Mouse (Mus musculus): Measurements from ENCODE around the gene Atp2b2. TPM values are rescaled to one million over a fixed set of nuclear protein-coding genes. Genes with fewer than 3 reads are reported as not detected.

The Atp2b2 gene
- total and polyA plus RNA-seq, 3 experiments = 0.04 TPM; not detected in 2

- H3K36me3 ChIP-seq (ENCODE audit: control insufficient read depth in 1 of 2, insufficient read depth in 2 of 2, low read length in 2 of 2) = no peaks in the 10 kb centered on the region
- TF ChIP-seq CHD2 (IDR thresholded peaks at IDR 0.05; ENCODE audit: low read length) = no peak
- no peak for TF ChIP-seq GABPA (IDR thresholded peaks at IDR 0.05; ENCODE audit: low read depth, low read length)
- H3K9me3 ChIP-seq (replicated peaks; ENCODE audit: insufficient read depth, low read length) = no peaks in the 10 kb centered on the region
- H3K27ac ChIP-seq (ENCODE audit: control insufficient read depth, low read depth, low read length) = no peak overlapping the region
- no peak overlapping the region for H3K9ac ChIP-seq (ENCODE audit: control insufficient read depth, low read depth, low read length, poor library complexity, severe bottlenecking)
- no peak overlapping the region for H3K4me3 ChIP-seq (ENCODE audit: control insufficient read depth in 1 of 2, insufficient read depth in 1 of 2, low read depth in 2 of 2, low read length in 2 of 2)
- no peaks in the 10 kb centered on the region for H3K27me3 ChIP-seq (ENCODE audit: control insufficient read depth in 1 of 2, insufficient read depth in 2 of 2, low read length in 2 of 2)
- DNase-seq (ENCODE audit: low read depth, low spot score) = no peak
- H3K4me1 ChIP-seq (ENCODE audit: control insufficient read depth in 1 of 2, insufficient read depth in 2 of 2, low read length in 2 of 2) = no peaks in the 10 kb centered on the region
- no peaks in the 10 kb centered on the region for H3K79me2 ChIP-seq (ENCODE audit: control insufficient read depth, insufficient read depth, low read length, poor library complexity)
Observed at GRCm38 (mm10) chr6:113896023-113896422, 146.4 kb downstream of the Atp2b2 start.

- Histone ChIP-seq H3K9ac (ENCODE audit: control insufficient read depth, low read depth, low read length, poor library complexity, severe bottlenecking) (no peak overlapping the region), H3K4me1 (ENCODE audit: control insufficient read depth in 1 of 2, insufficient read depth in 2 of 2, low read length in 2 of 2) (no peaks in the 10 kb centered on the region), H3K9me3 (replicated peaks; ENCODE audit: insufficient read depth, low read length) (no peaks in the 10 kb centered on the region), H3K36me3 (ENCODE audit: control insufficient read depth in 1 of 2, insufficient read depth in 2 of 2, low read length in 2 of 2) (no peaks in the 10 kb centered on the region), H3K4me3 (ENCODE audit: control insufficient read depth in 1 of 2, insufficient read depth in 1 of 2, low read depth in 2 of 2, low read length in 2 of 2) (no peak overlapping the region), H3K79me2 (ENCODE audit: control insufficient read depth, insufficient read depth, low read length, poor library complexity) (no peaks in the 10 kb centered on the region), H3K27me3 (ENCODE audit: control insufficient read depth in 1 of 2, insufficient read depth in 2 of 2, low read length in 2 of 2) (no peaks in the 10 kb centered on the region), H3K27ac (ENCODE audit: control insufficient read depth, low read depth, low read length) (no peak overlapping the region)
- no peak for TF ChIP-seq SMC3 (IDR thresholded peaks at IDR 0.05; ENCODE audit: low read depth, low read length)
- TF ChIP-seq UBTF (IDR thresholded peaks at IDR 0.05; ENCODE audit: borderline replicate concordance, insufficient read depth, low read depth, low read length) = no peak
- TF ChIP-seq GATA1 (IDR thresholded peaks at IDR 0.05; ENCODE audit: low read depth, low read length) = no peak
- no peak for TF ChIP-seq HCFC1 (IDR thresholded peaks at IDR 0.05; ENCODE audit: low read depth, low read length)
- TF ChIP-seq JUND (IDR thresholded peaks at IDR 0.05; ENCODE audit: low read depth, low read length) = no peak
- no peak for TF ChIP-seq MAZ (IDR thresholded peaks at IDR 0.05; ENCODE audit: low read depth, low read length)
- no peak for TF ChIP-seq USF2 (IDR thresholded peaks at IDR 0.05; ENCODE audit: borderline replicate concordance in 1 of 2, insufficient read depth in 1 of 2, low read depth in 1 of 2, low read length in 2 of 2)
- TF ChIP-seq CHD1 (IDR thresholded peaks at IDR 0.05; ENCODE audit: low read depth, low read length) = no peak
- TF ChIP-seq EP300 (IDR thresholded peaks at IDR 0.05; ENCODE audit: low read depth in 1 of 2, low read length in 2 of 2) = no peak
- TF ChIP-seq NRF1 (IDR thresholded peaks at IDR 0.05; ENCODE audit: insufficient read depth, low read depth, low read length, poor library complexity, severe bottlenecking) = no peak
- no peak for TF ChIP-seq ZNF384 (IDR thresholded peaks at IDR 0.05; ENCODE audit: low read depth, low read length)
- no peak for TF ChIP-seq KAT2A (conservative IDR thresholded peaks at IDR 0.05; ENCODE audit: low read depth, low read length)
- DNase-seq (ENCODE audit: low read depth, low spot score) = no peak
Observed at GRCm38 (mm10) chr6:113894008-113894407, 148.4 kb downstream of the Atp2b2 start.

- no peaks in the 10 kb centered on the region for H3K79me2 ChIP-seq (ENCODE audit: control insufficient read depth, insufficient read depth, low read length, poor library complexity)
- no peaks in the 10 kb centered on the region for H3K9me3 ChIP-seq (replicated peaks; ENCODE audit: insufficient read depth, low read length)
- H3K27me3 ChIP-seq (ENCODE audit: control insufficient read depth in 1 of 2, insufficient read depth in 2 of 2, low read length in 2 of 2) = no peaks in the 10 kb centered on the region
- no peaks in the 10 kb centered on the region for H3K4me1 ChIP-seq (ENCODE audit: control insufficient read depth in 1 of 2, insufficient read depth in 2 of 2, low read length in 2 of 2)
- no peak for DNase-seq (ENCODE audit: low read depth, low spot score)
- H3K9ac ChIP-seq (ENCODE audit: control insufficient read depth, low read depth, low read length, poor library complexity, severe bottlenecking) = no peak overlapping the region
- H3K36me3 ChIP-seq (ENCODE audit: control insufficient read depth in 1 of 2, insufficient read depth in 2 of 2, low read length in 2 of 2) = no peaks in the 10 kb centered on the region
- no peak overlapping the region for H3K4me3 ChIP-seq (ENCODE audit: control insufficient read depth in 1 of 2, insufficient read depth in 1 of 2, low read depth in 2 of 2, low read length in 2 of 2)
- no peak overlapping the region for H3K27ac ChIP-seq (ENCODE audit: control insufficient read depth, low read depth, low read length)
- TF ChIP-seq MEF2A (IDR thresholded peaks at IDR 0.05; ENCODE audit: extremely low read depth, insufficient replicate concordance, low read depth, low read length, poor library complexity, severe bottlenecking) = no peak
- no peak for TF ChIP-seq ZKSCAN1 (IDR thresholded peaks at IDR 0.05; ENCODE audit: low read depth, low read length)
- no peak for TF ChIP-seq ELF1 (IDR thresholded peaks at IDR 0.05; ENCODE audit: low read depth, low read length)
- TF ChIP-seq BHLHE40 (IDR thresholded peaks at IDR 0.05; ENCODE audit: borderline replicate concordance, low read depth, low read length) = no peak
- TF ChIP-seq CHD2 (IDR thresholded peaks at IDR 0.05; ENCODE audit: low read length) = no peak
- TF ChIP-seq TCF12 (IDR thresholded peaks at IDR 0.05; ENCODE audit: low read depth, low read length) = no peak
- TF ChIP-seq MYC (IDR thresholded peaks at IDR 0.05; ENCODE audit: low read depth, low read length) = no peak
- TF ChIP-seq GABPA (IDR thresholded peaks at IDR 0.05; ENCODE audit: low read depth, low read length) = no peak
- no peak for TF ChIP-seq ZC3H11A (IDR thresholded peaks at IDR 0.05; ENCODE audit: low read depth, low read length)
- no peak for TF ChIP-seq ZMIZ1 (IDR thresholded peaks at IDR 0.05; ENCODE audit: low read depth, low read length)
- TF ChIP-seq MAZ (IDR thresholded peaks at IDR 0.05; ENCODE audit: low read depth, low read length) = no peak
- TF ChIP-seq E2F4 (IDR thresholded peaks at IDR 0.05; ENCODE audit: borderline replicate concordance, low read depth, low read length) = no peak
- no peak for TF ChIP-seq POLR2AphosphoS5 (IDR thresholded peaks at IDR 0.05; ENCODE audit: borderline replicate concordance, low read depth, low read length)
Observed at GRCm38 (mm10) chr6:113892091-113892674, 150.2 kb downstream of the Atp2b2 start.

All from MEL (cell line).